Mouse (Mus musculus) embryo, embryonic 10.5 days (tissue): ENCODE results near the gene Camk1g.

Experiments used
- DNase-seq: peaks from one replicate; pipeline ENCODE4 v3.0.0-alpha.2; 2015; ENCODE audit warnings: low spot score

The Camk1g gene

DNA sequence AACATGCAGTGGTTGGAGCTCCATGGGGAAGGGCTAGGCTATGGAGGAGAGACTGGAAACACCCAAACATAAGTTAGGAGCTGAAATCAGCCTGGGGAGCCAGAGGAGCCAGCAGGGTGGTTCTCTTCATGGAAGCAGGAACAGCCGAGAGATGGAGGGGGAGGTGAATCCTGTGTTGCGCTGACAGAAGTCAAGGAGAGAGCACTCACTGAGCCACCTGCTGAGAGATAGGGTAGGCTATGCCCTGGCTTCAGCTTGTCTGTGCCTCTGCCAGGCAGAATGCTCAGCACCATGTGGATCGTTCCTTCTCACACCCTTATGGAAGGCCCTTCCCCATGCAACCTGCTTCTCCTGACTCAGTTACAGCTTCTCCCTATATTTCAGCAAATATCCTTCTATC lies 36.3 kb downstream of the Camk1g start:
- no peak for DNase-seq

DNA sequence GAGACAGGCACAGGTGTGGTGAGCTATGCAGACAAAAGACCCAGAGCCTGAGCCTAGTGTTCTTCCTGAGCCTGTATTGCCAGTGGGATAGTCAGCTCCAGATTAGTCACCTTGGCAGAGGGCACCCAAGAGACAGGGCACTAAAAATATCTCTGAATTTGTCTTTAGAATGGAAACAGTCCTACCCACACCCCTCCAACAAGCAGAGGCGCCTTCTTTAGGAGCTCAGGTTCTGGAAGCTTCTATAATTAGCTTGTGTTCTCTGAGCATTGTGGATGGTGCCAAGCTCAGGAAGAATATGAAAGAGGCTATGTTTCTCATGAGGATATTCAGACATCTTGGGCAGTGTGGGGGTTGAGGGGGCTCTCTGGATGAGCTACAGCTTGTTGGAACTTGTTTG lies 37.4 kb downstream of the Camk1g start:
- DNase-seq, result no peak

DNA sequence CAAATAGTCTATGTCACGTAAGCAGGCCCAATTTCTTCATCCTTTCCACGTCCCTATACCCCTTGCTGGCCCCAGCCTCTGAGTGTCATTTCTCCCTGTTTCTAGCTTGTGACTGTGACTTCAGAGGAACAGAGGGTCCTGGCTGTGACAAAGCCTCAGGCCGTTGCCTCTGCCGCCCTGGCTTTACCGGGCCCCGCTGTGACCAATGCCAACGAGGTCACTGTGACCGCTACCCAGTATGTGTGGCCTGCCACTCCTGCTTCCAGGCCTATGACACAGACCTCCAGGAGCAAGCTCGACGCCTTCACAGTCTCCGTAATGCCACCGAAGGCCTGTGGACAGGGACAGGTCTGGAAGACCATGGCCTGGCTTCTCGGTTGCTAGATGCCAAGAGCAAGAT lies 38.1 kb downstream of the Camk1g start:
- DNase-seq, result no peak

DNA sequence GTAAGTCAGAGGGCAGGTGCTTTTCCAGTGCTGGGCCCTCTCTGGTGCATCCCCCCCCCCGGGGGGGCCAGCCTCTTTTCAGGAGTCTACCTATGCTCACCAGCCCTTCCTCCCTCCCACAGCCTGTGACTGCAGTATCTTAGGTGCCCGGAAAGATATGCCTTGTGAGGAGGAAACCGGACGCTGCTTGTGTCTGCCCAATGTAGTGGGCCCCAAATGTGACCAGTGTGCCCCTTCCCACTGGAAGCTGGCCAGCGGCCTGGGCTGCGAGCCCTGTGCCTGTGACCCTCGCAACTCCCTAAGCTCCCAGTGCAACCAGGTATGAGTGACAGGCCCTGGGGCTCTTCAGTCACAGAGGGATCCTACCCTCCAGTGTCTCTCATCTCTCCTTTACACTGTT lies 39.5 kb downstream of the Camk1g start:
- no peak for DNase-seq

DNA sequence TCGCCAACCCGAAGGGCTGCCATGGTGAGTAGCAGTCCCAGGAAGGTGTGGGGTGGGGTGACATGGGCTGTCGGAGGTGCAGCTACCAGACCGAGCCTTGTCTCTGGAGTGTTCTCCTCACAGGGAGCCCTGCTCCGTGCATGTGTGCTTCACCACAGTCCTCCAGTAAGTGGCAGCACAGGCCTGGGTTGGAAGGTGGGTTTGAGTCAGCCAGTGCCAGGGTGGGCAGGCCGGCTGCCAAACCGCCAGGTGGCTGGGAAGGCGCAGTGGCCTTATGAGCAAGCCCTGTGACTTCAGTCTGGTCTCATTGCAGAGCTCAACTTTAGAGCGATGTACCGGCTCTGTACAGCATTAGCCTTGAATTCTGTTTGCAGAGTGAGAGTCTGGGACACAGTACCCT lies 39.9 kb downstream of the Camk1g start:
- peak; percentile 72 for DNase-seq

DNA sequence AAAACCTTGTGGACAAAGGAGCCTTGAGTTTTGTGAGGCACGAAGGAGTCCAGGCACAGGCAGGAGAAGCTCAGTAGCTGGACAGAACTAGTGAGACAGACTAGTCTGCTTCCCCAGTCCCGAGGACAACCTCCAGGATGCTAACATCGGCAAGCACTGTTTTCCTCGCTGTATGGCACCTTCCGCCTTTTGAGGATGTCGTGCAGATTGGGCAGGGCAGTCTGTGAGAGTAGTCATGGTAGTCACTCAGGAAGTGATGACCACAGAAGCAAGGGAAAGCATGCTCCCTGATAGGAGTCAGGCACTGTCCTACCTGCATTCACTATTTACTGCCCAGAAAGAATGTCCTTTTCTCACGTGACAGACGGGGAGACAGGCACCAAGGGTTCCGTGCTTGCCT lies 40.5 kb downstream of the Camk1g start:
- DNase-seq, result no peak

DNA sequence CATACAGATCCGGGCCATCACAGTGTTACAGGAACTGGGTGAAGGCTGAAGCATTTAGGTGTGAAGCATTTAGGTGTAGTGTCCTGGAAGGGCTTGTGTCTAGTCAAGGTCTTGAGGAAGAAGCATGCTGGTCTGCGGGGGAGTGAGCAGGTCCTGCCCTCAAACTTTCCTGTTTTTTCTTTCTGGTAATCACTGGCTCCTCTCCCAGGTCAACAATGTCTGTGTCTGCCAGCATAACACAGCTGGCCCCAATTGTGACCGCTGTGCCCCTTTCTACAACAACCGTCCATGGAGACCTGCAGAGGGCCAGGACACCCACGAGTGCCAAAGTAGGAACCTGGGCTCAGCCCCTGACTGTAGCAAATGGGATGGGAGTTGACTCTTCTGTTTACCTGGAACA lies 42.4 kb downstream of the Camk1g start:
- no peak for DNase-seq

DNA sequence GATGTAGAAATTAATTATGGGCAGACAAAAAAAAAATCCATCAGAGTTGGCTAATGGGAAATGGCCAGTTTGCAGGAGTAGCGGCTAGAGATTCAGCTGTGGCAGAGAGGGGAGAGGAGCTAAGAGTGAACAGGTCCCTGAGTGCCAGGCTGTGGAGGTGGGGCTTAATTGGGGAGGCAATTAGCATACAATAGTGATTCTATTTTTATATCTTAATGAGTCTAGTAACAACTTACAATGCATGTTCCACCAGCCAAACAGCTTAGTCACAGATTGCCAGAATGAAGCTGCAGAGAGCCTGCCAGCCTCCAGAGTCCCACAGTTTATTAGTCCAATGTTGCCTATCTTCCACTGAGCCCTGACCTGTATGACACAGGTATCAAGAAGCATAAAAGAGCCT lies 42.9 kb downstream of the Camk1g start:
- no peak for DNase-seq

DNA sequence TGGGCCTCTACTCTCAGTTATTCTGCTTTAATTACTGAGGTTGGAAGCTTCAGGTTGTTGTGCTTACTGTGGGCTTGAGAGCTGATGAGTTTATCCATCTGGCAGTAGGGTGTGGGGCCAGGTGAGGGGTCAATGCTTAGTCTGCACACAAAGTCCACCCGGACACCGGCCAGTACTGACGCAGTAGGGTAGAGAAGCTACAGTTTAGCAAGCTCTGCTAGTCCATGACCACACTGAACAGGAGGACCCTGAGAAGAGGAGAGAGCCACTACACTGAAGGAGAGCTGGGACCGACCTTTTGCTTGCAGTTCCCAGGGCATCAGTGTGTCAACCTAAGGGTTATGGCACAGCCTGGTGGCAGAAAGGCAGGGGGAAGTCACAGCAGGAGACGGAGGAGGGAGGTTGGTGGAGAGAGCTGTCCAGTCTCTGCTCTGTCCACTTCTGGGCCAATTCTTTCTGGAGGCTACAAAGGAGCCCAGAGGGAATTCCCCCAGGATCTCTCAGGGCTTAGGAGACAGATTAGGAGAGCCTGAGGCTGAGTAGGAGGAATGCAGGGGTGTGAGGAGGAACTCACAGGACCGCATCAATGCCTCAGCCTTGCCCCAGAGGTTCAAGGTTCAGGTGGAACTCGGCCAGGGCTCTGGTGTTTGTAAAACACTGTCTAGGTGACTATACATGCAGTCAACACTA lies 43.5 kb downstream of the Camk1g start:
- no peak for DNase-seq

DNA sequence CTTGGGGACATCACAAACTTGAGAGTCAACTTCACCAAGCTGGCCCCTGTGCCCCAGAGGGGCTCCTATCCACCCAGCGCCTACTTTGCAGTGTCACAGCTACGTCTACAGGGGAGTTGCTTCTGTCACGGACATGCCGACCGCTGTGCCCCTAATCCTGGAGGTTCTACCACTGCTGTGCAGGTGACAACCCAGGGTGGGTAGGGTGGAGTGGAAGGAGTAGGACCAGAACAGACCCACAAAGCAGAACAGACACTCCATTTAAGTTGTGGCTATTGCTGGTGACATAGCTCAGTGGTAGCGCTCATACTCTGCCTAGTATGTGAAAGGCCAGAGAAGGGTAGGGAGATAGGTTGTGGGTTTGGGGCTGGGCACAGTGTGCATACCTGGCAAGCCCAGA lies 44.2 kb downstream of the Camk1g start:
- DNase-seq, result no peak

DNA sequence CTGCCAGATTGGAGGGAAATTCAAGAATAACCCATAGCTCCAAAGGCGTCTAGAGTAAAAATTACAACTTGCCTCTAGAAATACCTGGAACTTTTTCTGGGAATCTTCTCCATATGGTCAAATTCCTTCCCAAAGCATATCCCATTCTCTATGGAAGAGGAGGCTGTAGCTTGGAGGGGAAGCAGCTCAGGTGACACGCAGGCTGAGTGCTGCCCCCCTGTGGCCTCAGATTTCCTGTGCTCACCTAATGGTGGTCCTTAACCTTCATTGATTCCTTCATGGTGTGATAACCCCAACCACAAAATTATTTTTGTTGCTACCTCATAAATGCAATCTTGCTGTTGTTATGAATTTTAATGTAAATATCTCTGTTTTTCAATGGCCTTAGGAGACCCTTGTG lies 45.9 kb downstream of the Camk1g start:
- peak; percentile 57 for DNase-seq

DNA sequence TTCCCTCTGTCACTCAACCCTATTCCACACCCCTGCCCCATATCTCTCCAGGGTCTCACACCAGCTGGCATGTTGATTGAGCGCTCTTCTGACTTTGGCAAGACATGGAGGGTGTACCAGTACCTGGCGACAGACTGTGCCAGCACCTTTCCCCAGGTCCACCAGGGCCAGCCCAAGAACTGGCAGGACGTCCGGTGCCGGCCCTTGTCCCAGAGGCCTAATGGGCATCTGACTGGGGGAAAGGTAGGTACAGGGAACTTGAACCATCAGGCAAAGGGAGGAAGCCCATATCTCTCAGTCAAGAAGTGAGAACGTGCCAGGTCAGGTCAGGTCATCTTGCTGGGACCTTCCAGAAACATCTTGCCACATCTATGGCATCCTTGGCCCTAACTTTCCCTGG lies 46.4 kb downstream of the Camk1g start:
- DNase-seq, result no peak

DNA sequence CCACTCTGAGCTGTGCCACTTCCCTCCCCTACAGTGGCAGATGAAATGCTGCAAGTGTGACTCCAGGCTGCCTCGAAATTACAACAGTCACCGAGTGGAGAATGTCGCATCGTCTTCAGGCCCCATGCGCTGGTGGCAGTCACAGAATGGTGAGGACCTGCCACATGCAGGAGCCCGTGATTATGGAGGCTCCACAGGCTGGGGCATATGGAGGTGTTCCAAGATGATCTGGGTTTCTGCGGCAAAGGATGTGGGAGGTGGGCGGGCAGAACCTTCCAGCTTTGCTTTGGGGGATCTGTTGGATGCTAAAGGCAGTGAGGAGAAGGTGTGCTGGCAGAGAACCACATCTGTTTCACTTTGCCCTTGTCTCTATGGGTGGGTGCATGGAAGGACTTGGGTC lies 49.7 kb downstream of the Camk1g start:
- no peak for DNase-seq

DNA sequence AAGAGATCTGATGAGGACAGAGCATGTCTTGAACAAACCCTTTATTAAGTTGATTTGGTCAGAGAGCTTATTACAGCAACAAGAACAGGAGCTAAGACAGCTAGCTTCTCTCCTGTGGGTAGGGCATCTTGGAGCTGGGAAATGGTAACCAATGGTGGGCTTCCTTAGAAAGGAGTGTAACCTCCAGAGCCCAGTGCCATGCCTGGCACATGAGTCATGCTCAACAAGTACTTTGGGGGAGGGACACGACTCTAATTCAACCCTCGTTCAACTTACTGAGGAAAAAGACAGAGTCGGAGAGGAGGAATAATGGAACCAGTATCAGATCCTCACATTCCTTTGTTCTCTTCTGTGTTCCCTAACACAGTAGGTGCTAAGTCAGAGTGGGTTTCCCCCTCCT lies 50.4 kb downstream of the Camk1g start:
- DNase-seq, result no peak

DNA sequence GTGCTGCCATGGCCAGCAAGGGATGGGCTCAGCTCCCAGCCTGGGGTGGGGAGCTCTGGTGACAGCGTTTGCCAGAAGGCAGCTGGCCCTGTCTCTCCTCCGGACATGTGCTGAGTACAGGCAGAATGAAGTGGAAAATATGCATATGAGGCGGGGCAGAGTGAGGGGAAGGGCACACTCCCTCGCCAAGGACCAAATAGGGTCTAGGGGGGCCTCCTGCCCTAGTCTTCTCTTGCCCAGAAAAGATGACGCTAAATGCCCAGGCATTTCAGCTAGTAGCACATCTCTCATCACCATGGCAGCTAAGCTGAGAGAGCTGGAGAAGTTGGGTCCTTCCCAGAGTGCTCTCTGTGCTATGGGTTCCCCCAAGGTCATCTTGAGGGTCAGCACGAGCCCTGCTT lies 52.9 kb downstream of the Camk1g start:
- DNase-seq, result no peak

DNA sequence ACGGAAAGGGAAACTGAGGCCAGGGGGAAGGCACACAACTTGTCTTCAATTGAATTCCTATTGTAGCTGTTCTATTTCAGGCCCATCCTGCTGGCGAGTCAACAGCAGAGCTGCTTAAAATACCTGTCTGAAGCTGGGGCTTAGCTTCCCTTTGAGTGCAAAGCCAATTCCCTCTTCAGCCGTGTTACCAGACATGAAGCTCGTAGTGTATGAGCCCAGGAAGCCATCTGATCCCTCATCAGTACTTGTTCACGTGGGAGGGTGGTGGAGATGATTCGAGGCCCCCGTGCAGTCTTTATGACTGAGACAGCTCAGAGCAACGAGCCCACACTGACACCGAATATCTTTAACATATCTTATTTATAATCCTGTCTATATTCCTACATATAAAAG lies 53.7 kb downstream of the Camk1g start:
- DNase-seq, result no peak

DNA sequence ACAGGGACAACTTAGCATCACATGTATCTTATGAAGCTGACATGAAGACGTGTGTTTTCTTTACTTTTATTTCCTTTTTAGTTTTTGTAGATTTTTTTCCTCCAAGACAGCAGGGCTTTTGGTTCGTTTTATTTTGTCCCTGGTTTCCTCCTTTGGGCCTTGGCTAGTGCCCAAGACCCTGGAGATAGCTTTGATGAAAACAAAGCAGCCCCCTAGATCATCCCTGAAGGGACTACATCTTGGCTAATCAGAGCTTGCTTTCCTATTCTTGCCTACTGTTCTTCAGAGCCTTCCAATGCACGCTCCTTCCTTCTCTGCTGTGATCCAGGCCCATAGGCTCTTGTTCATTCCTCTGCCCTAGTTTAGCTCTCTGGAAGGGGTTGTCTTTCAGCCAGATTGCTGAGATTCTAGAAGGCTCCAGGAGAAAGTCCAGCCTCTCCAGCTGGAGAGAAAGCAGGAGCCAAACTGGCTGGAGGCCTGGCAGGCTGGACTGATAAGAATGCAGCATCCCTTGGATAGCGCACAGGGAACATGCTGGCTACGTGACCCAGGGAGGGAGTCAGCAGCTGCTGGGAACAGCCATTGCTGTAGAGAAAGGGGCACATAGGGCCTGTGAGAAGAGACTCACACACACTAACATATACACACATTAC lies 54.3 kb downstream of the Camk1g start:
- no peak for DNase-seq

DNA sequence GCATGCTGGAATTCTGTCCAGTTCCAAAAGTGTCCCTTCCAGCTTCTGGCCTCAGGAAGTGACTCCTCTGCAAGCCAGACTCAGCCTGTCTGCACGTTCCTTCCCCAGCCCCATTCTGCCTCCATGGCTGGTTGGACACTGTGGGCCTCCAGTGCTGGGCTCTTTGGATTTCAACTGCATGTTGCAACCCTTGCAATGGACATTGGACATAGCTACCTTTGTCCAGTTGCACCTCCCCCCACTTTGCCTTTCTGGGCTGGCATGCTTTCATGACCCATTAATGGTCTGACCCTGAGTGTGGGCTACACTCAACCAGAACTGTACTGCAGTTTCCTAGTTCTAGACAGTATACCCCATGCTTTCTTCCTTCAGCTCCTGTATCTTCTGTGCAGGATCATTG lies 58.5 kb downstream of the Camk1g start:
- no peak for DNase-seq

DNA sequence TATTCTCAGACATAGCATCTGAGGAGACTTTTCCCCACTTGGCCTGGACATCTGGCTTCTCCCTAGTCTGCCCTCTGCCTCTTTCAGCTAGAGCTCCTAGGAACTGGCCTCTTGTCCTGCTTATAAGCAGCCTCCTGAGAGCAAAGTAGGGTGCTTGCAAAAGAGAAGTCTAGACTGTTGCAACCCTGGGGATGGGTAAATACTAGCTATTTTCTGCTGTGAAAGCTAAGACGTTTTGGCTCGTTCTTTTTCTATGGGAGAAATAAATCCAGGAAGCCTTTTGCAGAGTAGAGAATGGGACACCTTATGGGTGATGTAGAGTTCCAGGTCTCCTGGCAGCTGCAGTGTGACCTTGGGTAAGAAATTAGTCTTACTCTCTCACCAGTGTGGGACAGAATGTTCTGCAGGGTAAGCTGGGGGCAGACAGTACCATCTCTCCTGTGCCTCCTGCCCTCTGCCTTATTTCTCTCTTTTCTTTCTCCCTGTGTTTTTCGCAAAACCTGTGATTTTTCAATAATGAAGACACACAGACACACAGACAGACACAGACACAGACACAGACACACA lies 59.5 kb downstream of the Camk1g start:
- DNase-seq, result no peak

DNA sequence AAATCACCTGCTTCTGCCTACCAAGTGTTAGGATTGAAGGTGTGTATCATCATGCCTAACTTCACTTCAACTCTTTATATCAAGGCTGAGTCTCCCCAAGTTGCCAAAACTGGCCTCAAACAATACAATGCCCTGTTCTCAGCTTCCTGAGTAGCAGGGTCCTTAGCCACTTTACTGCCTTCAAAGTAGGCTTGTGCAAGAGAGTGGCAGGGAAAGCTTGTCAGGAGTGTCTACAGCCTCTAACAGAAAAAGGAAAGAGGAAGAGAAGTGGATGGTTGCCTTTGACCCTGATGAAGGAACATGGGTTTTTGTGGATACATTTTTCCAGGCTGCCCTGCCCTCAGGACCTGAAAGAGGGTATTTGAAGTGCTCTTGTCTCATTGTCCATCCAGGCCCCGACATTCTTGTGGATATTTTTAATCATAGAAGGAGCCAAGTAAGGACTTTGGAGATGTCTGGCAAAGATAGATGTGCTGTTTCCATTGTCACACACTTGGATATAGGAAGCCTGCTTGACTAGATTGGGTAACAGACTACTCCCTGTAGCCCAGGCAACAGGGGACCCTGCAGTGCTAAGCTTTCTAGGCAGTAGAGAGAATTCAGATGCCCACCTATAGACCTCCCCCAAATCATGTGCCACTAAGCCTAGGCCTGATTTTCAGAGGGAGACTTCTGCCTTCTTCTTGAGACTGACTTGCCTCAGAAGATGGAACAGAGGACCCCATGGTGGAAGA lies 60.1 kb downstream of the Camk1g start:
- DNase-seq, result no peak

DNA sequence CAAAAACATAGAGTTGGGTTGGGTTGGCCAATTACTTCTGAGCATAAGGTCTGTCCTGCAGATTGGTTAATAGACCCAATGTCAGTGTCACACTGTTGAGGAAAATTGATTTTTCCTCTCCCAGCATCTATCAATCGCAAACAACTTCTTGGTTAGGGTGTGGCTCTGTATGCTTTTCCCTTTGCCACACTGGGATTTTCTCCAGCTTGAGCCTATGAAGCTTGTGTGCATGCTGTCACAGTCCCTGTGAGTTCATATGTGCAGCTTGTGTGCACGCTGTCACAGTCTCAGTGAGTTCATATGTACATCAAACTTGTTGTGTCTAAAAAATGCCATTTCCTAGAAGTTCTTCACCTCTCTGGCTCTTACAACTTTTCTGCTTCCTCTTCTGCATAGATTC lies 63.3 kb downstream of the Camk1g start:
- no peak for DNase-seq

DNA sequence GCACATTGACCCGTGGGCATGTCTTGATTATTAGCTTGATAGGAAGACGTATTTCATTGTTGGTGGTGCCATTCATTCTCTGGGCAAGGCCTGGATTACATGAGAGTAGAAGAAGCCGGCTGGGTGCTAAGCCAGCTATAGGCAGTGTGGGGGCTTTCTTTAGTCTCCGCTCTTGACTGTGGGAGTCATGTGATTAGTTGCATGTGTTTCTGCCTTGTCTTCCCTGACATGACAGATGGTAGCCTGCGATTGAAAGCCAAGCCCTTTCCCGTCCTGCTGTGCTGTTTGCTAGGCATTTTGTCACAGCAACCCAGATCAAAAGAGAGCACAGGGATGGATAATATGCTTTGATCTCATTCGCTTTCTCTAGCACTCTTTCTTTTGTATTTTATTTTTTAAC lies 64.7 kb downstream of the Camk1g start:
- peak; percentile 74 for DNase-seq

DNA sequence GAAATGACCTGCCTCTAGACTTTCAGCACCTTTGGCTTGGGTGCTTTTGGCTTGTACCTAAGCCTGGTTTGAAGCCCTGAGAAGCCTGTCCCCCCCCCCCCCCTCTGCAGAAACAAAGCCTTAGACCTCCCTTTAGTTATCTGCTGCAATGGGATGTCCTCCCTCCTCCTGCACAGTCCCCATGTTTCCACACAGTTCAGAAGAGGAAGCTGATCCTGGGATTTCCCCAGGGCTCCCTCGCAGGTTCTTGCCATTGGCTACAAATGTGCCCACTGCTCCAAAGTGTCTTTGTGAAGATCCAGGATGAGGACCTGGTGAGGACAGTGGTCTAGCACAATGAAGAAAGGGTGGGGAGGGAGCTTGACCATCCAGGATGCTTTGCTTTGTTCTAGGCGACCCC lies 67.0 kb downstream of the Camk1g start:
- no peak for DNase-seq
